Mouse (Mus musculus) limb, embryonic 11.5 days (tissue): ENCODE measurements around the gene Plppr1. TPM values are rescaled to one million over a fixed set of nuclear protein-coding genes. Genes with fewer than 3 reads are reported as not detected.

Experiments used
- ATAC-seq: fragments of 200-750 bp; cut with Nextera tagmentation; 2 replicates; pipeline ENCODE4 v1.8.0; 2017; ENCODE audit warnings: low read depth; ENCODE audit not compliant: insufficient number of reproducible peaks, low FRiP score, low TSS enrichment
- DNase-seq: peaks from one replicate; pipeline ENCODE4 v3.0.0-alpha.2; 2015; ENCODE audit warnings: low spot score
- H3K27ac ChIP-seq: fragments of 300-500 bp; sonication (generic); replicated peaks from 2 replicates; pipeline ENCODE4 v1.5.1; 2014; ENCODE audit warnings: low read depth, mild to moderate bottlenecking, low read length
- H3K27me3 ChIP-seq: fragments of 300-500 bp; sonication (generic); 2 replicates; pipeline ENCODE4 v1.6.1; 2014; ENCODE audit warnings: mild to moderate bottlenecking, low read length, mixed read lengths; ENCODE audit not compliant: control insufficient read depth, insufficient read depth
- H3K36me3 ChIP-seq: fragments of 300-500 bp; sonication (generic); 2 replicates; pipeline ENCODE4 v1.6.1; 2014; ENCODE audit warnings: mild to moderate bottlenecking, low read length, moderate library complexity, mixed read lengths; ENCODE audit not compliant: control insufficient read depth, insufficient read depth
- H3K4me1 ChIP-seq: fragments of 300-500 bp; sonication (generic); 2 replicates; pipeline ENCODE4 v1.6.1; 2014; ENCODE audit warnings: low read length, mixed read lengths; ENCODE audit not compliant: control insufficient read depth, insufficient read depth
- H3K4me2 ChIP-seq: fragments of 300-500 bp; sonication (generic); 2 replicates; pipeline ENCODE4 v1.6.1; 2014; ENCODE audit warnings: low read depth, mild to moderate bottlenecking, moderate library complexity; ENCODE audit not compliant: severe bottlenecking
- H3K4me3 ChIP-seq: fragments of 300-500 bp; sonication (generic); 2 replicates; pipeline ENCODE4 v1.5.1; 2014; ENCODE audit warnings: low read depth, low read length
- H3K9ac ChIP-seq: fragments of 300-500 bp; sonication (generic); 2 replicates; pipeline ENCODE4 v1.6.1; 2014; ENCODE audit warnings: mild to moderate bottlenecking, low read length
- H3K9me3 ChIP-seq: fragments of 300-500 bp; sonication (generic); 2 replicates; pipeline ENCODE4 v1.6.1; 2016; ENCODE audit warnings: low read length; ENCODE audit not compliant: control insufficient read depth
- WGBS: fragments of 180-500 bp; shearing (Covaris S2); extraction: QIAGEN DNeasy Blood & Tissue Kit; methylation state at CpG from one replicate; pipeline ENCODE4 v1.1.7; 2014; 5-methylcytosine and 5-hydroxymethylcytosine counted together
- polyA plus RNA-seq: library from polyadenylated mRNA; unstranded; fragments of >200 nt; fragmentation: Nextera tagmentation; extraction: Ambion mirVana; gene quantifications from 2 replicates; pipeline ENCODE4 v1.2.1, GENCODE M21; 2014

Plppr1 gene
- polyA plus RNA-seq, 1 experiment from 2014 or later, result 2.9 TPM

DNA sequence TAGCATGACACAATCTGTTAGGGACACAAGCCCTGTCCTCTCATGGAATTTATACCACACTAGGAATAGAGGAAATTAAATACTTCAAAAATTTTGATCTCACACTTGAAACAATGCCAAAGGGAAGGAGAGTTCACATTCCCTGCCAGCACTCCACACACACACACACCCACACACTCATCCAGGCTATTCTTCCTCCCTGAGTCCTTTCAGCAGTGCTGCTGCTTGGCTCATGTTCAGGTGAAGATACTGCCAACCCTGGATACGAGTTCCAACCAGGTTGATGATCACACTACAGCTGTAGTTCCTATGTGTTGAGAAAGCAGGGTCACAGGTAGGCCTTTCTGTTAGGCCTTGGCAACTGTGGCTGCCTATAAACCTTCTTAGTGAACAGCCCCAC, 165.9 kb downstream of the Plppr1 start:
- Histone ChIP-seq H3K27me3 (no peaks in the 10 kb centered on the region), H3K36me3 (no peaks in the 10 kb centered on the region), H3K9ac (no peak overlapping the region), H3K9me3 (no peaks in the 10 kb centered on the region), H3K4me1 (no peaks in the 10 kb centered on the region), H3K4me3 (no peak overlapping the region), H3K27ac (no peak overlapping the region), H3K4me2 (no peak overlapping the region)
- no peak for ATAC-seq
- WGBS, result 76% methylated on average over 1 of the region's 1 CpGs
- no peak for DNase-seq

DNA sequence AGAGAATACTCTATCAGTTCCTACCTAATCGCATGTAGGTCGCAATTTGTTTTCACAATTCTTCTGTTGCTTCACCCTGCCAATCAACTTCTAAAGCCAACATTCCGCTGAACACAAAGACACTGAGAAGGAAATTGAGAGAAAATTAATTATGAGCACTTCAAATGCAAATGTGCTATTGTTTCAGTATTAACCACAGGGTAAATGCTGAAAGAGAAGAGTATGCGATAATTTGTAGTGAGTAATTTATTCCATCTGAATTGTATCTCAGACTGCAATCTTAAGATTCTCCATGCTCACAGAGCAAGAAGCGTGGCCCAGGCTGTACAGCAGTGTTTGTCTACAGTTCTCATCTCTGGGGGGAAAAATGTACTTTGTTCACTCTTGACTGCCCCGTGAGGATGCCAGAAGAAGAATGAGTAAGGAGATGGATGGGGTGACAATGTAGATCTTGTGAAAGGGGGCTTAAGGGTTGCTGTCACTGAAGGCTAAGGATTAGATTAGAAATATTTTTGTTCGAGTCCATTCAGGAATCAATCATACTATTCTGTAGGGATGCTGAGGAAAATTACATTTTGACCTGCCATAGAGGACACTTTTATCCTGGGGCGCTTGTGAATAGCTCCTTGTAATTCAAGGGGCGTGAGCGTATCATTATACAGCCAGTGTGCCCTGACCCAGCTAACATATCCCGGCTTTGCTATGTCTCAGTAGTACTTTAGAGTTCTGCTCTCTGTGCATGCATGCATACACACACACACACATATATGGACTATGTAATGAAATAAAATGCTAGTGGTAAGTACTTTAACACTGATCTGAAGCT, 173.3 kb downstream of the Plppr1 start:
- no peak overlapping the region for H3K9ac ChIP-seq
- no peak for ATAC-seq
- H3K9me3 ChIP-seq, result no peaks in the 10 kb centered on the region
- no peak overlapping the region for H3K4me2 ChIP-seq
- WGBS, result 79% methylated on average over 11 of the region's 11 CpGs
- no peaks in the 10 kb centered on the region for H3K36me3 ChIP-seq
- H3K4me3 ChIP-seq, result no peak overlapping the region
- no peaks in the 10 kb centered on the region for H3K27me3 ChIP-seq
- no peak for DNase-seq
- H3K27ac ChIP-seq, result no peak overlapping the region
- H3K4me1 ChIP-seq, result no peaks in the 10 kb centered on the region

DNA sequence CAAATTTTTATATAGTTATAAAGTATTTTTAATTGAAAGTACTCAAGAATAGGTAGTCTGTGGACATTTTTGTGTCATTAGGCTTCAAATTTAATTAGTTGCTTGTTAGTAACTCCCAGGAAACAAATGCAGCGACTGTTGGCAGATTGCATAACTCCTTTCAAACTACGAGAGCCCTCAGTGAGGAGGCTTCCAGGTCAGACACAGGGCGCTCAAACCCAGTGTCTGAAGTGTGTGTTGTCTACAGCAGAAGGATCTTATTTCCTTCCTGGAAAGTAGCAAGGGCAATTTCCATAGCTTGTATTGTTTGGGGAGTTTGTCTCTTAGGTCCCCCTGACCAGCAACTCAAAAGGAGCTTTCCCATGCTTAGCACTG, 173.9 kb downstream of the Plppr1 start:
- H3K27me3 ChIP-seq, result no peaks in the 10 kb centered on the region
- H3K4me3 ChIP-seq, result no peak overlapping the region
- no peaks in the 10 kb centered on the region for H3K4me1 ChIP-seq
- DNase-seq (no peak), ATAC-seq (no peak)
- WGBS, result 60% methylated on average over 3 of the region's 3 CpGs
- no peaks in the 10 kb centered on the region for H3K36me3 ChIP-seq
- no peak overlapping the region for H3K9ac ChIP-seq
- H3K9me3 ChIP-seq, result no peaks in the 10 kb centered on the region
- no peak overlapping the region for H3K27ac ChIP-seq
- H3K4me2 ChIP-seq, result no peak overlapping the region

DNA sequence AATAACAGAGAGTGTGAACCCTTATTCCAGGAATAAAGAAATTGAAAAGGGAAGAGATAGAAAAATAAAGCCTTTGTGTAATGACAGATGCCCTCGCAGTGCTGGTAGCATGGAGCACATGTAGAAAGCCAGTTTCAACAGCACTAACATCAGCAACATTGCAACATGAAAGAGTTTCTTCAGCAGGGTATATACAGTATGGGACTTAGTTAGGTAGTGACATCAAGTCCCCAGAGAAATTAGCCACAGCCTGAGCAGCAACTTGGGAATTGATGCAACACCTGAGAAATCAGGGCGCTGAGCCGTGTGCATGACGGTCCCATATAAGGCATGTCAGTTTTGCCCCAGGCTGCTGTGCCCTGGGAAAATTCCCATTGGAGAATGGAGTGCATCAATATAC, 179.0 kb downstream of the Plppr1 start:
- H3K4me3 ChIP-seq, result no peak overlapping the region
- no peaks in the 10 kb centered on the region for H3K4me1 ChIP-seq
- H3K27me3 ChIP-seq, result no peaks in the 10 kb centered on the region
- H3K9ac ChIP-seq, result no peak overlapping the region
- H3K4me2 ChIP-seq, result no peak overlapping the region
- H3K27ac ChIP-seq, result no peak overlapping the region
- H3K36me3 ChIP-seq, result no peaks in the 10 kb centered on the region
- WGBS, result 92% methylated on average over 4 of the region's 4 CpGs
- DNase-seq (no peak), ATAC-seq (no peak)
- H3K9me3 ChIP-seq, result no peaks in the 10 kb centered on the region

DNA sequence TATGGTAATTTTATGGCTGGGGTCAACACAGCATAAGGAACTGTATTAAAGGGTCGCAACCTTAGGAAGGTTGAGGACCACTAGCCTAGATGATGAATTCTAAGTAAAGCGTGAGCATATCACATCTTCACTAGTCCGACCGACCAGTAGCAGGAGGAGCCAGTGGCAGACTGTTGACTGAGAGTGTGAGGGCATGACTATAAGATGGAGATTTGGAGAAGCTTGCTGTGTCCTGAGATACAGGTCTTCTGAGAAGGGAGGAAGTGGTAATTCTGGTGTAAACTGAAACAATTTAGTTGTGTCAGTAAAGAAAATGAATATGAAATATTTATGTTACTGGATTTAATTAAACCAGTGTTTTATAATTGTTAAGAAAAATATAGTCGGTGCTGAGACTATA, 180.4 kb downstream of the Plppr1 start:
- H3K36me3 ChIP-seq, result no peaks in the 10 kb centered on the region
- no peaks in the 10 kb centered on the region for H3K9me3 ChIP-seq
- no peaks in the 10 kb centered on the region for H3K4me1 ChIP-seq
- DNase-seq (no peak), ATAC-seq (no peak)
- H3K27me3 ChIP-seq, result no peaks in the 10 kb centered on the region
- WGBS, result 91% methylated on average over 5 of the region's 5 CpGs
- H3K27ac ChIP-seq, result no peak overlapping the region
- no peak overlapping the region for H3K4me2 ChIP-seq
- no peak overlapping the region for H3K9ac ChIP-seq
- no peak overlapping the region for H3K4me3 ChIP-seq

DNA sequence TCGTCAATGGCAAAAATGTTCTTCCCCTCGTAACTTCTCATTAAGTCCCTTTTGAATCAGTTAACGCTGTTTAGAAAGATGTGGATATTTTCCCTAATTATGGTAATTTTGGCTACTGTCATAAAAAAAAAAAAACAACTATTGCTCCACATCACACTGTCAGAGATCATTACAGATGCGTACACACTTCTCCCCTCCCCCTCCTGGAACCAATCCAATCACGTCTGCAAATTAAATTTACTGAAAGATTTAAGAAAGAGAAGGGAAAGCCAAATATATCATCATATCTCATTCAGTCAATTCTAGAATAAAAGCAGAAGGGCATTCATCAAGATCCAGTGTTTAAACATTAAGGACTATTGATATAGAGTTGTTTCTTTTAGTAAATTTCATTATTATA, 185.7 kb downstream of the Plppr1 start:
- H3K4me3 ChIP-seq, result no peak overlapping the region
- no peak overlapping the region for H3K4me2 ChIP-seq
- DNase-seq, result no peak
- no peak for ATAC-seq
- no peak overlapping the region for H3K27ac ChIP-seq
- no peaks in the 10 kb centered on the region for H3K4me1 ChIP-seq
- H3K9ac ChIP-seq, result no peak overlapping the region
- 64% methylated on average over 5 of the region's 5 CpGs for WGBS
- H3K36me3 ChIP-seq, result no peaks in the 10 kb centered on the region
- H3K27me3 ChIP-seq, result no peaks in the 10 kb centered on the region
- H3K9me3 ChIP-seq, result no peaks in the 10 kb centered on the region

DNA sequence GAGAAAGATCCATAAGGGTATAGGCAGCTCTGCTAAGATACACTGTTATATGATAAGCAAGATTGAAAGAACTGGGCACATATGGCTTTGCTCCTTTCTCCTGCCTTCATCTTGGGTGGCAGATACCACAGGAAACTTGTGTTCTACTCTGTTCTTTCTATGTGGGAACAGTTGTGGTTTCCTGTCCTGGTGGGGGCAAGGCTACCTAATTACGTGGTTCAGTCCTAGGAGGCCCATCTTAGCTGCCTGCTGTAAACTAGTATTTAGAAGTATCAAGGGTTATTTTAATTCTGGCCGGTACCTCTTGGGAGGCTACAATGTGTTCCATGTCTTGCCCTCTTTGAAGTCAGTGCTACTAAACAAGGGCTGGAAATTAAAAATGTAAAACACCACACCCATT, 186.2 kb downstream of the Plppr1 start:
- H3K4me3 ChIP-seq, result no peak overlapping the region
- no peaks in the 10 kb centered on the region for H3K27me3 ChIP-seq
- DNase-seq (no peak), ATAC-seq (no peak)
- no peaks in the 10 kb centered on the region for H3K9me3 ChIP-seq
- no peaks in the 10 kb centered on the region for H3K4me1 ChIP-seq
- no peak overlapping the region for H3K9ac ChIP-seq
- no peaks in the 10 kb centered on the region for H3K36me3 ChIP-seq
- WGBS, result 72% methylated on average over 2 of the region's 2 CpGs
- no peak overlapping the region for H3K4me2 ChIP-seq
- H3K27ac ChIP-seq, result no peak overlapping the region

DNA sequence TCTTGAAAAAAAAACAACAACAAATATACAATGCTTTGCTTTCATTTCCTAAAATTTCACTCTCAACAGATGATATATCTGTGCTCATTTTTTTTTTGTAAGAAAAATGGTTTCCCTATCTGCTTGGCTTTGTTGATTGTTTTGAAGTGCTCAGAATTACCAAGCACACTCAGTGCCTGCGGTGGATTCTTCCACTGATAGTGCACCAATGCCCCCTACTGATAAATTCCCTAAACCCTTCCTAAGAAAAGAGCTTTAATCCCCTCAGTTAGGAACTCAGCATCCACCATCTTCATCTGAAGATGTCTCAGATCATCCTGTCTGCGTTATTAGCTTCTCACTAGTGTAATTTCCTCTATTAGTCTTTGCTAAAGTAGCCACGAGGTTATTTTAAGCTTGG, 192.2 kb downstream of the Plppr1 start:
- Histone ChIP-seq H3K4me3 (no peak overlapping the region), H3K9me3 (no peaks in the 10 kb centered on the region), H3K27me3 (no peaks in the 10 kb centered on the region), H3K27ac (no peak overlapping the region), H3K36me3 (no peaks in the 10 kb centered on the region), H3K4me2 (no peak overlapping the region), H3K9ac (no peak overlapping the region), H3K4me1 (no peaks in the 10 kb centered on the region)
- no peak for DNase-seq
- 28% methylated on average over 3 of the region's 3 CpGs for WGBS
- no peak for ATAC-seq

DNA sequence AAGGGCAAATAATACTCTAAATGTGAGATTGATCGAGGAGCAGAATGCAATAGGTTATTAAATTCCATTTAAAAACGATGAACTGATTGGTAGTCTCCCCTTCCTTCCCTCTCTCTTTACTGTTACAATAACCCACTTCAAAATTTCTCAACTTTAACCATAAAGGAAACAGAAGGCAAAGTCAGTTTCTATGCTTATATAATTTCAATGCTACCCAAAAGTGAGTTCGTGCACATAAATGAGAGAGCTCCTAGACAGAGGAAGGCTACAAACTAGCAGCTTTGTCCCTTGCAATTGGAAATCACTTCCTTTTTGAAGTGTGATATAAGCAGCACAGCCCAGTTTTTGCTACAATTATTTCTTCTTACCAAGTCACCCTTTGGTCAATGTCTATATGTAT, 193.1 kb downstream of the Plppr1 start:
- Histone ChIP-seq H3K36me3 (no peaks in the 10 kb centered on the region), H3K4me1 (no peaks in the 10 kb centered on the region), H3K9ac (no peak overlapping the region), H3K9me3 (no peaks in the 10 kb centered on the region), H3K27ac (no peak overlapping the region), H3K4me3 (no peak overlapping the region), H3K27me3 (no peaks in the 10 kb centered on the region), H3K4me2 (no peak overlapping the region)
- 86% methylated on average over 3 of the region's 3 CpGs for WGBS
- ATAC-seq, result no peak
- DNase-seq, result no peak
